Mouse (Mus musculus) ES-E14 (cell line): Measurements from ENCODE around the gene Lrrc56.

Source experiments
- HCFC1 ChIP-seq: IDR thresholded peaks from 2 replicates; pipeline ENCODE4 v1.6.1; 2012; ENCODE audit warnings: low read length, inconsistent platforms, borderline replicate concordance; ENCODE audit not compliant: insufficient read depth
- MAFK ChIP-seq: IDR thresholded peaks from 2 replicates; pipeline ENCODE4 v1.6.1; 2014; ENCODE audit warnings: mild to moderate bottlenecking, low read depth, low read length, inconsistent platforms; ENCODE audit not compliant: insufficient read depth
- ZC3H11A ChIP-seq: IDR thresholded peaks from 2 replicates; pipeline ENCODE4 v1.6.1; 2012; ENCODE audit warnings: low read depth, mild to moderate bottlenecking, inconsistent platforms, low read length, borderline replicate concordance

- no peak for TF ChIP-seq ZC3H11A
- TF ChIP-seq MAFK, result no peak
- TF ChIP-seq HCFC1, result no peak
Measured at GRCm38 (mm10) chr7:141205504-141205903, 11.5 kb downstream of the Lrrc56 start.
